Comparison of ENCODE assay signal across 10 mouse cellular contexts in genomic region chr11:99249115-99249514, GRCm38 (mm10). TPM values are rescaled to one million over a fixed set of nuclear protein-coding genes. Genes with fewer than 3 reads are reported as not detected.
A peak's percentile ranks its signal among the peaks of the same experiment; 100 is the strongest.
DNase-seq lines count a peak whose midpoint lies in the region; ATAC-seq and TF ChIP-seq lines count a peak whose summit lies in the region.
"Had no signal": no experiment of that assay in that cellular context is flagged by ENCODE, and none has a peak within 500 bp of the region (broad histone marks: within the 10 kb centered on the region; RNA-seq: fewer than 3 reads in every experiment).

No protein-coding gene starts in this region.

- no peak overlapping the region for H3K4me2 ChIP-seq in lung, embryonic 14.5 days
- H3K4me2 ChIP-seq: limb, embryonic 13.5 days had no signal

- H3K27me3 ChIP-seq in lung, embryonic 14.5 days (ENCODE audit: insufficient read depth, low read length) = no peaks in the 10 kb centered on the region
- H3K27me3 ChIP-seq: limb, embryonic 13.5 days had no signal

- no peaks in the 10 kb centered on the region for H3K36me3 ChIP-seq in lung, embryonic 14.5 days (ENCODE audit: insufficient read depth)
- H3K36me3 ChIP-seq: limb, embryonic 13.5 days had no signal

- H3K4me3 ChIP-seq in lung, embryonic 14.5 days (ENCODE audit: low read depth, low read length) = no peak overlapping the region
- H3K4me3 ChIP-seq: limb, embryonic 13.5 days had no signal

- ATAC-seq in lung, embryonic 14.5 days (ENCODE audit: insufficient read depth) = no peak
- ATAC-seq in erythroid progenitor cell, adult 5-6 weeks (replicated peaks; ENCODE audit: low FRiP score, poor library complexity, severe bottlenecking) = no peak

- DNase-seq in adrenal gland, postnatal 14 days = peak; percentile 61
- no peak for DNase-seq in adrenal gland, adult 8-10 months
- no peak for DNase-seq in lung, embryonic 14.5 days
- DNase-seq in lung, postnatal 4 days = no peak
- DNase-seq in cerebellum, postnatal 4 days (ENCODE audit: low spot score in 2 of 2) = peak; percentile 26 to 29
- DNase-seq in testis, postnatal 10 days (ENCODE audit: low spot score) = peak; percentile 69
- no peak for DNase-seq in urinary bladder, postnatal 36 days (ENCODE audit: low spot score in 2 of 2)

- 59% methylated on average over 4 of the region's 4 CpGs for WGBS in lung, embryonic 14.5 days

- H3K27ac ChIP-seq in lung, embryonic 14.5 days (ENCODE audit: low read depth) = no peak overlapping the region
- H3K27ac ChIP-seq: limb, embryonic 13.5 days had no signal

- H3K9ac ChIP-seq in lung, embryonic 14.5 days = no peak overlapping the region
- H3K9ac ChIP-seq: limb, embryonic 13.5 days had no signal

- H3K4me1 ChIP-seq in lung, embryonic 14.5 days (ENCODE audit: insufficient read depth) = no peaks in the 10 kb centered on the region

- H3K9me3 ChIP-seq in lung, embryonic 14.5 days (ENCODE audit: low read depth, low read length) = no peaks in the 10 kb centered on the region
- H3K9me3 ChIP-seq: limb, embryonic 13.5 days had no signal

- TF ChIP-seq CTCF in lung, embryonic 14.5 days (IDR thresholded peaks at IDR 0.05; ENCODE audit: low read depth) = peak; percentile 56

RNA-seq across cellular contexts. Expression of gene Krt222, which starts 5.2 kb away (rescaled TPM):
- total RNA-seq in adrenal gland, postnatal 14 days (2021) = 1.3 and 2.9 TPM in 2 replicates
- total RNA-seq in adrenal gland, adult 8-10 months (2022) = 1 to 10 TPM; 1.6 to 3.5 (median 2.2) TPM
- polyA plus RNA-seq in lung, embryonic 14.5 days (2014; fragmentation: Nextera tagmentation; extraction: Ambion mirVana) = 0.05 and 0.14 TPM in 2 replicates
- not detected in 2 replicates for total RNA-seq in erythroid progenitor cell, adult 5-6 weeks (2015; ENCODE audit: low replicate concordance)
- not detected in 2 replicates for total RNA-seq in erythroid progenitor cell, adult 5-6 weeks (2017; ENCODE audit: low replicate concordance)
- polyA plus RNA-seq: C2C12 had no signal

RNA-seq across cellular contexts. Expression of gene Smarce1, which starts 18.3 kb away (rescaled TPM):
- total RNA-seq in adrenal gland, postnatal 14 days (2021) = 77.0 and 93.4 TPM in 2 replicates
- 10 to 100 TPM; 48.9 to 69.5 (median 57.2) TPM for total RNA-seq in adrenal gland, adult 8-10 months (2022)
- polyA plus RNA-seq in lung, embryonic 14.5 days (2014; fragmentation: Nextera tagmentation; extraction: Ambion mirVana) = 170 and 189 TPM in 2 replicates
- total RNA-seq in erythroid progenitor cell, adult 5-6 weeks (2015; ENCODE audit: low replicate concordance) = 70.0 and 96.9 TPM in 2 replicates
- total RNA-seq in erythroid progenitor cell, adult 5-6 weeks (2017; ENCODE audit: low replicate concordance) = 122 and 232 TPM in 2 replicates

RNA-seq across cellular contexts. Expression of gene Krt24, which starts 35.9 kb away (rescaled TPM):
- not detected in 2 replicates for total RNA-seq in adrenal gland, postnatal 14 days (2021)
- total RNA-seq in adrenal gland, adult 8-10 months (2022) = not detected
- polyA plus RNA-seq in lung, embryonic 14.5 days (2014; fragmentation: Nextera tagmentation; extraction: Ambion mirVana) = not detected in 2 replicates
- total RNA-seq in erythroid progenitor cell, adult 5-6 weeks (2015; ENCODE audit: low replicate concordance) = not detected in 2 replicates
- total RNA-seq in erythroid progenitor cell, adult 5-6 weeks (2017; ENCODE audit: low replicate concordance) = not detected in 2 replicates
- polyA plus RNA-seq: C2C12 had no signal

Comparison
In these comparisons a context has a peak if more than half of its experiments do, and no peak if none do; other contexts are left out.
1. DNase-seq: peak in adrenal gland, postnatal 14 days (single experiment), cerebellum, postnatal 4 days (2 of 2) and testis, postnatal 10 days (single experiment); none in adrenal gland, adult 8-10 months (single experiment), lung, embryonic 14.5 days (single experiment), lung, postnatal 4 days (0 of 2) and urinary bladder, postnatal 36 days (0 of 2).